Mouse (Mus musculus) gastrocnemius, adult 18-20 months (tissue): ENCODE data around the gene Camta1. TPM values are rescaled to one million over a fixed set of nuclear protein-coding genes. Genes with fewer than 3 reads are reported as not detected.

Experiments
- DNase-seq: peaks from one replicate; pipeline ENCODE4 v3.0.0; 2021; ENCODE audit warnings: low spot score
- long read RNA-seq, 2 experiments: library from polyadenylated mRNA; stranded (forward); transcript quantifications; one replicate each; pipeline ENCODE4 v2.0.0; 2021
- total RNA-seq, 2 experiments: library from RNA; stranded (reverse); gene quantifications; 2 replicates each; pipeline ENCODE4 v1.2.3; 2021

Camta1 gene
- 100 to 1,000 TPM in 1 of 2 experiments, 10 to 100 TPM in 1; 99.5 to 122 TPM for total RNA-seq
- long read RNA-seq, experiment 1, transcript Camta1-212 (4 exons, 2,198 nt), result major isoform, 91 of 94 reads
- long read RNA-seq, experiment 1, partial matches to known transcripts, result 0 of 94 reads
- long read RNA-seq, experiment 1, other reads (novel, unspliced or antisense), result 2 of 94 reads
- long read RNA-seq, experiment 2, transcript Camta1-212 (4 exons, 2,198 nt), result major isoform, 102 of 109 reads
- long read RNA-seq, experiment 2, partial matches to known transcripts, result 1 of 109 reads
- long read RNA-seq, experiment 2, other reads (novel, unspliced or antisense), result 5 of 109 reads

GRCm38 (mm10) chr4:151861806-151862739 is at the start of gene Camta1:
TSS of gene Camta1 (minus strand) at chr4:151861876.
- peak; percentile 99 for DNase-seq

GRCm38 (mm10) chr4:151908809-151909208 is 47.1 kb upstream of the Camta1 start:
- peak; percentile 51 for DNase-seq

GRCm38 (mm10) chr4:151907577-151908343 is 46.1 kb upstream of the Camta1 start:
- peak; percentile 29 for DNase-seq

- DNase-seq, result no peak
Measured at GRCm38 (mm10) chr4:151905621-151906020, 43.9 kb upstream of the Camta1 start.

- peak; percentile 54 for DNase-seq
Measured at GRCm38 (mm10) chr4:151904098-151904497, 42.4 kb upstream of the Camta1 start.

- DNase-seq, result peak; percentile 94
Measured at GRCm38 (mm10) chr4:151902689-151903241, 41.1 kb upstream of the Camta1 start.

- peak; percentile 43 for DNase-seq
Measured at GRCm38 (mm10) chr4:151902046-151902688, 40.5 kb upstream of the Camta1 start.

GRCm38 (mm10) chr4:151901422-151901821 is 39.7 kb upstream of the Camta1 start:
- peak; percentile 28 for DNase-seq

GRCm38 (mm10) chr4:151900735-151901134 is 39.1 kb upstream of the Camta1 start:
- no peak for DNase-seq

GRCm38 (mm10) chr4:151899707-151900384 is 38.2 kb upstream of the Camta1 start:
- DNase-seq, result no peak

GRCm38 (mm10) chr4:151898600-151899245 is 37.0 kb upstream of the Camta1 start:
- DNase-seq, result no peak

- DNase-seq, result no peak
Measured at GRCm38 (mm10) chr4:151897069-151897617, 35.5 kb upstream of the Camta1 start.

GRCm38 (mm10) chr4:151895624-151896023 is 33.9 kb upstream of the Camta1 start:
- DNase-seq, result no peak

- DNase-seq, result no peak
Measured at GRCm38 (mm10) chr4:151894926-151895325, 33.2 kb upstream of the Camta1 start.

- DNase-seq, result no peak
Measured at GRCm38 (mm10) chr4:151893241-151893640, 31.6 kb upstream of the Camta1 start.

- no peak for DNase-seq
Measured at GRCm38 (mm10) chr4:151881590-151881989, 19.9 kb upstream of the Camta1 start.

- DNase-seq, result no peak
Measured at GRCm38 (mm10) chr4:151880044-151880690, 18.5 kb upstream of the Camta1 start.

- no peak for DNase-seq
Measured at GRCm38 (mm10) chr4:151876400-151876799, 14.7 kb upstream of the Camta1 start.

- no peak for DNase-seq
Measured at GRCm38 (mm10) chr4:151863511-151863910, 1.8 kb upstream of the Camta1 start.
